Comparison of ENCODE assay signal across 14 mouse cellular contexts in genomic region chr14:76755591-76756376, GRCm38 (mm10).
"Had no signal": no experiment of that assay in that cellular context is flagged by ENCODE, and none has a peak within 500 bp of the region (broad histone marks: within the 10 kb centered on the region; RNA-seq: fewer than 3 reads in every experiment).

No protein-coding gene starts in this region.

- H3K4me3 ChIP-seq: layer of hippocampus, adult 2 months; limb, embryonic 10.5 days; liver, embryonic 15.5 days; midbrain, embryonic 12.5 days had no signal

- H3K4me2 ChIP-seq: liver, embryonic 11.5 days; liver, embryonic 15.5 days; lung, embryonic 14.5 days; midbrain, embryonic 12.5 days had no signal

- H3K9me3 ChIP-seq: limb, embryonic 10.5 days; liver, embryonic 15.5 days; midbrain, embryonic 12.5 days had no signal

- ATAC-seq: midbrain, embryonic 16.5 days had no signal

- H3K4me1 ChIP-seq: limb, embryonic 10.5 days; liver, embryonic 15.5 days; midbrain, embryonic 12.5 days had no signal

- H3K36me3 ChIP-seq: limb, embryonic 10.5 days; liver, embryonic 15.5 days; midbrain, embryonic 12.5 days had no signal

- H3K9ac ChIP-seq: liver, embryonic 15.5 days; lung, embryonic 14.5 days; midbrain, embryonic 12.5 days had no signal

- H3K27me3 ChIP-seq: liver, embryonic 15.5 days; midbrain, embryonic 12.5 days had no signal

- H3K27ac ChIP-seq: layer of hippocampus, adult 2 months; limb, embryonic 10.5 days; liver, embryonic 15.5 days; midbrain, embryonic 12.5 days; stomach, postnatal 0 days had no signal

- DNase-seq: kidney, adult 9 months; kidney, postnatal 10 days; kidney, postnatal 4 days; lung, embryonic 14.5 days; lung, postnatal 10 days; lung, postnatal 4 days; thymus, postnatal 4 days had no signal
